Mouse (Mus musculus) inflammation-experienced regulatory T-cells, adult 6 months (primary cell): ENCODE results near the gene Pabpc4. TPM values are rescaled to one million over a fixed set of nuclear protein-coding genes. Genes with fewer than 3 reads are reported as not detected.

ENCODE experiments used
- polyA plus RNA-seq, 3 experiments: library from polyadenylated mRNA; unstranded; fragments of 100-300 nt; shearing (Covaris generic); gene quantifications; one replicate each; pipeline ENCODE4 v1.2.1; 2017

The Pabpc4 gene
- polyA plus RNA-seq, 3 experiments from 2014 or later = 13.5 to 18.7 (median 14.7) TPM

Other genes starting within 250 kb of the Pabpc4 start
- 10 to 100 TPM; 10.7 to 20.6 (median 19.9) TPM for gene Trit1, start 245.8 kb upstream of the Pabpc4 start, polyA plus RNA-seq
- not detected for gene Bmp8b, start 157.2 kb upstream of the Pabpc4 start, polyA plus RNA-seq
- gene Oxct2b, start 146.1 kb upstream of the Pabpc4 start, polyA plus RNA-seq = not detected
- 100 to 1,000 TPM in 1 of 3 experiments, 10 to 100 TPM in 2; 68.9 to 105 (median 92.0) TPM for gene Ppie, start 122.4 kb upstream of the Pabpc4 start, polyA plus RNA-seq
- not detected for gene Hpcal4, start 79.1 kb upstream of the Pabpc4 start, polyA plus RNA-seq
- gene Nt5c1a, start 60.8 kb upstream of the Pabpc4 start, polyA plus RNA-seq = not detected
- gene Heyl, start 28.8 kb upstream of the Pabpc4 start, polyA plus RNA-seq = under 1 TPM in 1 of 3 experiments, not detected in 2; 0.10 TPM
- gene Oxct2a, start 61.3 kb downstream of the Pabpc4 start, polyA plus RNA-seq = not detected
- not detected for gene Bmp8a, start 80.9 kb downstream of the Pabpc4 start, polyA plus RNA-seq